ENCODE assay signal across 14 mouse cellular contexts in genomic region chr5:72844294-72844693, GRCm38 (mm10). TPM values are rescaled to one million over a fixed set of nuclear protein-coding genes. Genes with fewer than 3 reads are reported as not detected.
DNase-seq lines count a peak whose midpoint lies in the region; ATAC-seq and TF ChIP-seq lines count a peak whose summit lies in the region.
"Had no signal": no experiment of that assay in that cellular context is flagged by ENCODE, and none has a peak within 500 bp of the region (broad histone marks: within the 10 kb centered on the region; RNA-seq: fewer than 3 reads in every experiment).

No protein-coding gene starts in this region.

- H3K4me1 ChIP-seq in lung, embryonic 14.5 days (ENCODE audit: insufficient read depth) = peaks cover 9% of the 10 kb centered on the region; the same call in 1 of the 2 replicates
- H3K4me1 ChIP-seq in MEL (ENCODE audit: control insufficient read depth in 1 of 2, insufficient read depth in 2 of 2, low read length in 2 of 2) = peaks cover 32 to 49% of the 10 kb centered on the region in 2 experiments
- H3K4me1 ChIP-seq in stomach, embryonic 16.5 days (ENCODE audit: control insufficient read depth, insufficient read depth, low read length) = peaks cover 7% of the 10 kb centered on the region; the same call in 1 of the 2 replicates
- H3K4me1 ChIP-seq: forebrain, embryonic 13.5 days had no signal

- peak overlapping the region; percentile 69; the same call in 1 of the 2 replicates for H3K27ac ChIP-seq in lung, embryonic 14.5 days (ENCODE audit: low read depth)
- peak overlapping the region; percentile 94 for H3K27ac ChIP-seq in MEL (ENCODE audit: control insufficient read depth, low read depth, low read length)
- H3K27ac ChIP-seq in stomach, embryonic 16.5 days (ENCODE audit: low read length) = peak overlapping the region; percentile 52; the same call in 1 of the 2 replicates
- H3K27ac ChIP-seq: forebrain, embryonic 13.5 days had no signal

- no peak overlapping the region; the same call in 1 of the 2 replicates for H3K4me2 ChIP-seq in lung, embryonic 14.5 days
- H3K4me2 ChIP-seq in stomach, embryonic 16.5 days (ENCODE audit: low read depth, low read length) = peak overlapping the region; percentile 19; the same call in 1 of the 2 replicates
- H3K4me2 ChIP-seq: forebrain, embryonic 13.5 days had no signal

- no peak for TF ChIP-seq RAD21 in MEL (IDR thresholded peaks at IDR 0.05; ENCODE audit: low read depth, low read length)

- H3K4me3 ChIP-seq in lung, embryonic 14.5 days (ENCODE audit: low read depth, low read length) = no peak overlapping the region
- H3K4me3 ChIP-seq in MEL (ENCODE audit: control insufficient read depth in 1 of 2, insufficient read depth in 1 of 2, low read depth in 2 of 2, low read length in 2 of 2) = no peak overlapping the region
- H3K4me3 ChIP-seq in stomach, embryonic 16.5 days (replicated peaks; ENCODE audit: low read length) = no peak overlapping the region
- H3K4me3 ChIP-seq: forebrain, embryonic 13.5 days had no signal

- TF ChIP-seq EP300 in MEL (IDR thresholded peaks at IDR 0.05; ENCODE audit: low read depth in 1 of 2, low read length in 2 of 2) = no peak

- no peak overlapping the region for H3K9ac ChIP-seq in lung, embryonic 14.5 days
- no peak overlapping the region for H3K9ac ChIP-seq in MEL (ENCODE audit: control insufficient read depth, low read depth, low read length, poor library complexity, severe bottlenecking)
- H3K9ac ChIP-seq in stomach, embryonic 16.5 days (ENCODE audit: low read length) = no peak overlapping the region
- H3K9ac ChIP-seq: forebrain, embryonic 13.5 days had no signal

- TF ChIP-seq CTCF in lung, embryonic 14.5 days (IDR thresholded peaks at IDR 0.05; ENCODE audit: low read depth) = no peak
- no peak for TF ChIP-seq CTCF in MEL (IDR thresholded peaks at IDR 0.05 in 2 of 3, conservative IDR thresholded peaks at IDR 0.05 in 1 of 3; ENCODE audit: control insufficient read depth in 1 of 3, insufficient read depth in 1 of 3, low read depth in 2 of 3, low read length in 3 of 3, poor library complexity in 1 of 3, severe bottlenecking in 1 of 3)

- ATAC-seq in lung, embryonic 14.5 days (ENCODE audit: insufficient read depth) = peak; percentile 17; the same call in 1 of the 2 replicates
- no peak; the same call in 1 of the 2 replicates for ATAC-seq in stomach, embryonic 16.5 days (ENCODE audit: insufficient read depth, low FRiP score)
- ATAC-seq: forebrain, embryonic 13.5 days had no signal

- no peak for TF ChIP-seq POLR2A in MEL (IDR thresholded peaks at IDR 0.05; ENCODE audit: control insufficient read depth in 1 of 2, insufficient read depth in 1 of 2, low read depth in 1 of 2, low read length in 2 of 2, poor library complexity in 1 of 2)

- peak; percentile 31 for DNase-seq in lung, embryonic 14.5 days
- no peak for DNase-seq in lung, adult 18-20 months
- DNase-seq in MEL (ENCODE audit: low read depth, low spot score) = no peak
- peak; percentile 68 for DNase-seq in fibroblast of lung, adult 2 months (ENCODE audit: low read depth)
- DNase-seq in right cerebral cortex, postnatal 25 days = no peak
- no peak for DNase-seq in layer of hippocampus, adult 9-10 months (ENCODE audit: low spot score)
- DNase-seq: adrenal gland, adult 8-10 months; cerebellum, adult 11-12 months; gastrocnemius, postnatal 25 days; heart, postnatal 4 days; layer of hippocampus, postnatal 36 days; right cerebral cortex, postnatal 4 days had no signal

- no peaks in the 10 kb centered on the region for H3K36me3 ChIP-seq in lung, embryonic 14.5 days (ENCODE audit: insufficient read depth)
- H3K36me3 ChIP-seq in MEL (ENCODE audit: control insufficient read depth in 1 of 2, insufficient read depth in 2 of 2, low read length in 2 of 2) = peaks cover 32 to 53% of the 10 kb centered on the region in 2 experiments
- H3K36me3 ChIP-seq in stomach, embryonic 16.5 days (ENCODE audit: control insufficient read depth, insufficient read depth, low read length) = no peaks in the 10 kb centered on the region

- WGBS in lung, embryonic 14.5 days = 11% methylated on average over 2 of the region's 2 CpGs
- WGBS in stomach, embryonic 16.5 days = 21% methylated on average over 2 of the region's 2 CpGs

- no peaks in the 10 kb centered on the region for H3K27me3 ChIP-seq in lung, embryonic 14.5 days (ENCODE audit: insufficient read depth, low read length)
- no peaks in the 10 kb centered on the region for H3K27me3 ChIP-seq in MEL (ENCODE audit: control insufficient read depth in 1 of 2, insufficient read depth in 2 of 2, low read length in 2 of 2)
- H3K27me3 ChIP-seq in stomach, embryonic 16.5 days (ENCODE audit: control insufficient read depth, insufficient read depth, low read length) = no peaks in the 10 kb centered on the region
- H3K27me3 ChIP-seq: forebrain, embryonic 13.5 days had no signal

- peaks cover 74% of the 10 kb centered on the region for H3K79me2 ChIP-seq in MEL (ENCODE audit: control insufficient read depth, insufficient read depth, low read length, poor library complexity)

- H3K9me3 ChIP-seq in lung, embryonic 14.5 days (ENCODE audit: low read depth, low read length) = no peaks in the 10 kb centered on the region
- H3K9me3 ChIP-seq in MEL (replicated peaks; ENCODE audit: insufficient read depth, low read length) = no peaks in the 10 kb centered on the region
- 0 out of 2 replicates have a peak, but pooled peaks cover 6% of the 10 kb centered on the region for H3K9me3 ChIP-seq in stomach, embryonic 16.5 days (replicated peaks; ENCODE audit: control insufficient read depth, low read length)

TF ChIP-seq in MEL, 35 proteins besides CTCF, POLR2A, EP300 and RAD21:
- no peak for TF ChIP-seq CHD2 (IDR thresholded peaks at IDR 0.05; ENCODE audit: low read length)
- no peak for TF ChIP-seq SIN3A (IDR thresholded peaks at IDR 0.05; ENCODE audit: low read length)
- TF ChIP-seq NRF1 (IDR thresholded peaks at IDR 0.05; ENCODE audit: insufficient read depth, low read depth, low read length, poor library complexity, severe bottlenecking) = no peak
- no peak for TF ChIP-seq TBP (IDR thresholded peaks at IDR 0.05; ENCODE audit: low read depth, low read length)
- TF ChIP-seq ETS1 (IDR thresholded peaks at IDR 0.05; ENCODE audit: low read depth, low read length) = no peak
- no peak for TF ChIP-seq MAX (IDR thresholded peaks at IDR 0.05; ENCODE audit: low read length)
- no peak for TF ChIP-seq UBTF (IDR thresholded peaks at IDR 0.05; ENCODE audit: borderline replicate concordance, insufficient read depth, low read depth, low read length)

RNA-seq across cellular contexts. Expression of gene Tec, which starts 24.0 kb away (rescaled TPM):
- 3.5 and 3.8 TPM in 2 replicates for polyA plus RNA-seq in lung, embryonic 14.5 days (2014; fragmentation: Nextera tagmentation; extraction: Ambion mirVana)
- total RNA-seq in MEL (2012; rRNA removed) = 44.8 and 57.4 TPM in 2 replicates
- 10 to 100 TPM in 1 of 2 experiments, not detected in 1; 61.1 TPM for polyA plus RNA-seq in MEL (2012; ENCODE audit: insufficient read depth in 1 of 2, insufficient read length in 2 of 2, low read depth in 1 of 2, low replicate concordance in 2 of 2, missing spikeins in 1 of 2)
- polyA plus RNA-seq in stomach, embryonic 16.5 days (2015; fragmentation: Nextera tagmentation; extraction: Ambion mirVana) = 12.5 and 13.0 TPM in 2 replicates

Comparison
In these comparisons a context has a peak if more than half of its experiments do, and no peak if none do; other contexts are left out.
1. DNase-seq: peak in lung, embryonic 14.5 days (single experiment) and fibroblast of lung, adult 2 months (single experiment); none in lung, adult 18-20 months (0 of 2), MEL (single experiment), right cerebral cortex, postnatal 25 days (single experiment) and layer of hippocampus, adult 9-10 months (single experiment).
2. Peak in every context shown above with its lines, with median percentiles within 50 percentile points of each other: H3K27ac ChIP-seq.